Mouse (Mus musculus): ENCODE results near the gene Cpsf3.

DNA sequence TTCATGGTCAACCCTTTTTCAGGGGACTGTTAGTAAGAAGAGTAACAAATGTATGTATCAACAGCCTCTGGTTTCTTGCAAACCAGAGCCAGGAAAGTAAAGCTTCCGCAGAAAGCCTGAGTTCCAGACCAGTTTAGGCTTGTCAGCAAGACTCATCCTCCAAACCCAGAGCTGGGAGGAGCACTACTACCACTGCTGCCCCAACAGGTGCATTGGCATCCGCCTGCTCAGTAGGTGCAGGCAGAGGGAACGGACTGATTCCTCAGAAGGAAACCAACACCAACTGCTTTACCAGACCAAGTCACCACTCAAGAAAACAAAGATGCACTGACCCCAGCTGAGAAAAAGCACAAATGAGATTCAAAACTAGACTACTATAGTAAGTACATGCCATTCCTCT lies 78.0 kb downstream of the Cpsf3 start:
- no peak for TF ChIP-seq CHD2 (IDR thresholded peaks at IDR 0.05; ENCODE audit: low read depth, low read length)
- TF ChIP-seq HCFC1 (IDR thresholded peaks at IDR 0.05; ENCODE audit: borderline replicate concordance, insufficient read depth, low read length) = no peak
- no peak for TF ChIP-seq ZC3H11A (IDR thresholded peaks at IDR 0.05; ENCODE audit: borderline replicate concordance, low read depth, low read length)
- TF ChIP-seq ZNF384 (IDR thresholded peaks at IDR 0.05; ENCODE audit: low read depth, low read length) = no peak
